Mouse (Mus musculus): ENCODE results near the gene Adam34.
"Not testable (repeated sequence)": the region's sequence is repeated elsewhere in the genome, so short reads cannot be mapped to it uniquely, and the experiment has no call there.

The Adam34 gene

DNA sequence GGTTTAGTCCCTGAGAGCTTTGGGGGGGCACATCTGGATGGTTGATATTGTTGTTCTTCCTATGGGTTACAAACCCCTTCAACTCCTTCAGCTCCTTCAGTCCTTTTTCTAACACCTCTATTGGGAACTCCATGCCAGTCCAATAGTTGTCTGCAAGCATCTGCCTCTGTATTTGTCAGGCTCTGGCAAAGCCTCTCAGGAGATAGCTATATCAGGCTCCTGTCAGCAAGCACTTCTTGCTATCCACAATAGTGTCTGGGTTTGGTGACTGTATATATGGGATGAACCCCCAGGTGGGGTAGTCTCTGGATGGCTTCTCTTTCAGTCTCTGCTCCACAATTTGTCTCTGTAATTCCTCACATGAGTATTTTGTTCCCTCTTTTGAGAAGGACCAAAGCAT, at the start of gene Adam34:
Adam34 (minus strand) TSS at position 101 of the 400 bp plus-strand sequence.
- no peak for DNase-seq (ENCODE audit: low spot score)

DNA sequence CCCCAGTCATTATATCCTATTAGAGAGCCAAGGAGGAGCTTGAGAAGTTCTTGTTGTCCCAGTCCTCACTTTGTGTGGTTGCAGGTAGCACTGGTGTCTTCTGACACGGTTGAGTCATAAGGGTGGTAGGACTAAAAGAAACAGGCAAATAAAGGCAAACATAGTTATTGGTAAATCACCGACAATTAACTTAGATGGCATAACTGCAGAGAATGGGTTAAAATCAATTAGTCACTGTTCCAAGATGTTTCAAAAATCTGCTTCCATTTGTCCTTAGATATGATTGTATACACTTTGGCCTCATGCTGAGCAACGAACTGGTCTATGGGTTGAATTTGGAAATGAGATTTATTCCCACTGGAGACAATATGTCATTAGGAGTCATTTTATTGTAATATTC, 82.7 kb downstream of the Adam34 start, which contains the start of gene Gm5346:
Gm5346 (minus strand) TSS at position 101 of the 400 bp plus-strand sequence.
- no peak for DNase-seq (ENCODE audit: low spot score)

DNA sequence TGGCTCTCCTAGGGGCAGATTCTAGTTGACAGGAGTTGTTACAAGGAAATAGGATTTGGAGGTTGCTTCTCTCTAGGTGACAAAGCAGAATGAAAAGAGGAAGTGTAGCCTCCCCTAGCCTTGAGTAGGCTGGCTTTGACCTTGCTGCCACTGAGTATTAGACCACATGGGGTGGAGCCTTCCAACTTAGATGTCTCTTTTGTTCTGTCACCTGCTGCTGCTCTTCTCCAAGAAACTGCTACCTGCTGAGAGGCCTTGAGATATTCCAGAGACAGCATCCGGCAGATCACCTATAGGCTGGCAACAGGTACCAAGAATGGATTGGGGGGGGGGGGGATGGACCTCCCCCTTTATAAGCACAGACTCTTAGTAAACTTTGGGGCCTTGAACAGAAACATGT, 93.8 kb downstream of the Adam34 start:
- no peak for DNase-seq (ENCODE audit: low spot score)

DNA sequence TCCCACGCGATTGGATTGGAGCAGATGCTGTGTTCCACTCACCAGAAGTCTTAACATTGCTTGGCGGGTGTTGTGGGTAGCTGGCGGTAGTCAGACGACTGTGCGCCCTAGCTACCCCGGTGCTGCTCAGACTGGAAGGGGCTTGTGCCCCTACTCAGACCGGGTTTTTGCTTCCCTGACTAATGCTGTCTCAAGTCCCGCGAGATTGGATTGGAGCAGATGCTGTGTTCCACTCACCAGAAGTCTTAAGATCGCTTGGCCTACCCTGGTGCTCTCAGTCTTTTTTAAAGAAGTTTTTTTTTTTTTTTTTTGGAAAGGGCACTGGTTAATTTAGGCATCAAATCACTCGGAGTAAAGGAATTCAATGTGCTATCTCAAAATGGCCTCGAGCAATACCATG, 106.2 kb downstream of the Adam34 start:
- not testable (repeated sequence) for DNase-seq (ENCODE audit: low spot score)

DNA sequence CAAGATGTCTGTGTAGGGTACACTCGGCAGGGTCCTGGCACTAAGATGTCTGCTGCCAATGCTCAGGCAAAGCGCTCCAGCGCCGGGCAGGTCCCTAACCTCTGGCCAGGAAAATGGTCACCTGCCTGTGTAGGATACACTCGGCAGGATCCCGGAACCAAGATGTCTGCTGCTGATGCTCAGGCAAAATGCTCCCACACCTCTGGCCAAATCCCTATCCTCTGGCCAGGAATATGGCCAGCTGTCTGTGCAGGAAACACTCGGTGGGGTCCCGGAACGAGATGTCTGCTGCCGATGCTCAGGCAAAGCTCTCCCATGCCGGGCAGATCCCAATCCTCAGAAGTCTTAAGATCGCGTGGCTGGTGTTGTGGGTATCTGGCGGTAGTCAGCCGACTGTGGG, 106.7 kb downstream of the Adam34 start:
- DNase-seq (ENCODE audit: low spot score), result not testable (repeated sequence)
